ENCODE assay signal across 21 mouse cellular contexts in the genomic region with DNA sequence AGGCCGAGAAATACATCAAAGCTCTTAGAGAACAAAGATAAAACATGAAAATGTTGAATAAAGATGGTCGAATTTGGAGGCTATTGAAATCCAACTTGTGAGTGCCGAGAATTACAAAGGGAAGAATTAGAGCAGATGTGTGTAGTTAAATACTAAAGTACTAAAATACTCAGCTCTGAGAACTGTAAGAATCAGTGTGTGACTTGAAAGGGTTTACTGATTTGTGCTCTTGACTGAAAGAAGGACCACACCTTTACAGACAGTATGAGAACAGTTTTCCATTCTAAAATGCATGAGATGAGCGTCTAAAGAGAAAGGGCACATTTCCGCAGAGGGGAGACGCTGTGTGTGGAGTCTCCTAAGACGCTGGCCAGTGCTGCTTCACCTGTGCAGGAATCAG. TPM values are rescaled to one million over a fixed set of nuclear protein-coding genes. Genes with fewer than 3 reads are reported as not detected.
A peak's percentile ranks its signal among the peaks of the same experiment; 100 is the strongest.
DNase-seq lines count a peak whose midpoint lies in the region; ATAC-seq and TF ChIP-seq lines count a peak whose summit lies in the region.
"Had no signal": no experiment of that assay in that cellular context is flagged by ENCODE, and none has a peak within 500 bp of the region (broad histone marks: within the 10 kb centered on the region; RNA-seq: fewer than 3 reads in every experiment).

No protein-coding gene starts in this region.

- peaks cover 4% of the 10 kb centered on the region; the same call in 1 of the 2 replicates for H3K4me1 ChIP-seq in kidney, embryonic 16.5 days (ENCODE audit: insufficient read depth, low read length)
- H3K4me1 ChIP-seq in ES-E14 (ENCODE audit: control insufficient read depth in 2 of 2, insufficient read depth in 2 of 2, low read length in 2 of 2, poor library complexity in 1 of 2): no peaks in the 10 kb centered on the region
- no peaks in the 10 kb centered on the region for H3K4me1 ChIP-seq in heart, embryonic 11.5 days (ENCODE audit: control insufficient read depth, insufficient read depth, low read length)
- H3K4me1 ChIP-seq: forebrain, embryonic 15.5 days had no signal

- no peak for TF ChIP-seq POLR2A in myocyte (IDR thresholded peaks at IDR 0.05; ENCODE audit: insufficient read length, low read depth)

- H3K79me2 ChIP-seq in myocyte (ENCODE audit: control insufficient read depth, insufficient read depth): no peaks in the 10 kb centered on the region

- H3K36me3 ChIP-seq in kidney, embryonic 16.5 days (ENCODE audit: insufficient read depth, low read length): no peaks in the 10 kb centered on the region
- H3K36me3 ChIP-seq in ES-E14 (ENCODE audit: control insufficient read depth, insufficient read depth, low read length, poor library complexity, severe bottlenecking) (no peaks in the 10 kb centered on the region), myocyte (ENCODE audit: control insufficient read depth, insufficient read depth) (no peaks in the 10 kb centered on the region)
- H3K36me3 ChIP-seq in heart, embryonic 11.5 days (ENCODE audit: control insufficient read depth, insufficient read depth, low read length): no peaks in the 10 kb centered on the region
- H3K36me3 ChIP-seq: embryonic facial prominence, embryonic 13.5 days; embryonic facial prominence, embryonic 15.5 days; forebrain, embryonic 10.5 days; forebrain, embryonic 12.5 days; forebrain, embryonic 15.5 days had no signal

- 72% methylated on average over 7 of the region's 7 CpGs for WGBS in kidney, embryonic 16.5 days
- 78% methylated on average over 7 of the region's 7 CpGs for WGBS in heart, embryonic 11.5 days (ENCODE audit: insufficient replicate concordance)

- H3K27me3 ChIP-seq in kidney, embryonic 16.5 days (ENCODE audit: insufficient read depth, low read length): no peaks in the 10 kb centered on the region
- no peaks in the 10 kb centered on the region for H3K27me3 ChIP-seq in myocyte (ENCODE audit: control insufficient read depth, insufficient read depth, insufficient read length)
- H3K27me3 ChIP-seq in heart, embryonic 11.5 days (ENCODE audit: control insufficient read depth, insufficient read depth, low read length): no peaks in the 10 kb centered on the region
- H3K27me3 ChIP-seq: embryonic facial prominence, embryonic 13.5 days; embryonic facial prominence, embryonic 15.5 days; forebrain, embryonic 12.5 days; forebrain, embryonic 15.5 days had no signal

- no peak for ATAC-seq in kidney, embryonic 16.5 days (ENCODE audit: low FRiP score, low TSS enrichment)
- ATAC-seq in heart, embryonic 11.5 days (replicated peaks; ENCODE audit: insufficient number of reproducible peaks, low FRiP score, low TSS enrichment): no peak
- ATAC-seq: forebrain, embryonic 15.5 days; forebrain, postnatal 0 days had no signal

- no peak overlapping the region for H3ac ChIP-seq in myocyte (ENCODE audit: control insufficient read depth, insufficient read length)

- H3K9ac ChIP-seq in kidney, embryonic 16.5 days (replicated peaks; ENCODE audit: low read length): no peak overlapping the region
- H3K9ac ChIP-seq in ES-E14 (ENCODE audit: insufficient read depth, low read depth, low read length, poor library complexity, severe bottlenecking): no peak overlapping the region
- no peak overlapping the region for H3K9ac ChIP-seq in heart, embryonic 11.5 days (ENCODE audit: low read depth, low read length)
- H3K9ac ChIP-seq: embryonic facial prominence, embryonic 13.5 days; embryonic facial prominence, embryonic 15.5 days; forebrain, embryonic 12.5 days; forebrain, embryonic 15.5 days; forebrain, postnatal 0 days had no signal

- in situ Hi-C loops in ES-E14 (cut with MboI; ENCODE audit: low sequenced_read_pairs in 2 of 2, unreplicated experiment in 2 of 2): no loop called here

- H3K27ac ChIP-seq in kidney, embryonic 16.5 days (ENCODE audit: low read length): 0 out of 2 replicates have a peak overlapping the region, but pooled peaks have one; percentile 7
- H3K27ac ChIP-seq in ES-E14 (ENCODE audit: insufficient read depth, low read depth, low read length, poor library complexity, severe bottlenecking): no peak overlapping the region
- no peak overlapping the region for H3K27ac ChIP-seq in heart, embryonic 11.5 days (ENCODE audit: low read depth, low read length)
- H3K27ac ChIP-seq: embryonic facial prominence, embryonic 13.5 days; embryonic facial prominence, embryonic 15.5 days; forebrain, embryonic 10.5 days; forebrain, embryonic 12.5 days; forebrain, embryonic 15.5 days had no signal

- intact Hi-C loops in heart, postnatal 14 days (cut with DNase I): no loop called here

- H3K4me2 ChIP-seq in kidney, embryonic 16.5 days (replicated peaks; ENCODE audit: low read depth, low read length): no peak overlapping the region
- H3K4me2 ChIP-seq in myocyte (ENCODE audit: low read depth): peak overlapping the region; percentile 13
- H3K4me2 ChIP-seq in heart, embryonic 11.5 days: no peak overlapping the region
- H3K4me2 ChIP-seq: embryonic facial prominence, embryonic 13.5 days; embryonic facial prominence, embryonic 15.5 days; forebrain, embryonic 12.5 days; forebrain, embryonic 15.5 days had no signal

- H3K4me3 ChIP-seq in kidney, embryonic 16.5 days (ENCODE audit: low read length): no peak overlapping the region
- no peak overlapping the region for H3K4me3 ChIP-seq in ES-E14 (ENCODE audit: insufficient read depth in 1 of 2, low read depth in 1 of 2, low read length in 2 of 2, poor library complexity in 1 of 2, severe bottlenecking in 1 of 2)
- no peak overlapping the region for H3K4me3 ChIP-seq in myocyte
- no peak overlapping the region for H3K4me3 ChIP-seq in heart, embryonic 11.5 days (ENCODE audit: low read depth, low read length)
- H3K4me3 ChIP-seq: embryonic facial prominence, embryonic 13.5 days; embryonic facial prominence, embryonic 15.5 days; erythroblast, embryonic 14.5 days; forebrain, embryonic 10.5 days; forebrain, embryonic 12.5 days; forebrain, embryonic 15.5 days had no signal

- no peaks in the 10 kb centered on the region for H3K9me3 ChIP-seq in kidney, embryonic 16.5 days (ENCODE audit: low read length)
- H3K9me3 ChIP-seq in ES-E14 (ENCODE audit: control insufficient read depth, insufficient read depth, low read depth, low read length): no peaks in the 10 kb centered on the region
- no peaks in the 10 kb centered on the region for H3K9me3 ChIP-seq in heart, embryonic 11.5 days (replicated peaks; ENCODE audit: control insufficient read depth, low read length)
- H3K9me3 ChIP-seq: embryonic facial prominence, embryonic 13.5 days; embryonic facial prominence, embryonic 15.5 days; forebrain, embryonic 10.5 days; forebrain, embryonic 12.5 days; forebrain, embryonic 15.5 days had no signal

- no peak for DNase-seq in kidney, postnatal 25 days
- DNase-seq in ES-E14 (ENCODE audit: low read depth, low spot score): peak; percentile 17
- peak; percentile 63 for DNase-seq in ZHBTc4 (ENCODE audit: low read depth, low spot score)
- DNase-seq in liver: no peak
- DNase-seq in heart, postnatal 14 days: no peak
- DNase-seq: adrenal gland, postnatal 25 days; cerebellum, adult 11-12 months; cerebellum, adult 2 months; cerebellum, adult 9-10 months; cerebellum, postnatal 10 days; cerebellum, postnatal 25 days; forebrain, postnatal 0 days had no signal

TF ChIP-seq in ES-E14, 5 proteins besides CTCF, POLR2A, EP300 and RAD21:
- no peak for TF ChIP-seq HCFC1 (IDR thresholded peaks at IDR 0.05; ENCODE audit: borderline replicate concordance, insufficient read depth, low read length)
- no peak for TF ChIP-seq ZNF384 (IDR thresholded peaks at IDR 0.05; ENCODE audit: low read depth, low read length)
- no peak for TF ChIP-seq ZC3H11A (IDR thresholded peaks at IDR 0.05; ENCODE audit: borderline replicate concordance, low read depth, low read length)
- TF ChIP-seq MAFK (IDR thresholded peaks at IDR 0.05; ENCODE audit: insufficient read depth, low read depth, low read length): no peak
- no peak for TF ChIP-seq CHD2 (IDR thresholded peaks at IDR 0.05; ENCODE audit: low read depth, low read length)

TF ChIP-seq in myocyte, 11 proteins besides CTCF, POLR2A, EP300 and RAD21:
- TF ChIP-seq MAX (IDR thresholded peaks at IDR 0.05; ENCODE audit: low read depth) (no peak), TCF3 (IDR thresholded peaks at IDR 0.05; ENCODE audit: insufficient read length, low read depth) (no peak), CEBPB (IDR thresholded peaks at IDR 0.05; ENCODE audit: insufficient read depth, poor library complexity, severe bottlenecking) (no peak), TCF12 (IDR thresholded peaks at IDR 0.05; ENCODE audit: insufficient read depth, poor library complexity, severe bottlenecking) (no peak), USF1 (IDR thresholded peaks at IDR 0.05; ENCODE audit: low read depth) (no peak)

RNA-seq across cellular contexts. Expression of a gene that starts 10.3 kb away (rescaled TPM):
- 44.6 and 49.4 TPM in 2 replicates for polyA plus RNA-seq in kidney, embryonic 16.5 days (2015; fragmentation: Nextera tagmentation; extraction: Ambion mirVana)
- total RNA-seq in ES-E14 (2012; rRNA removed): 3.5 and 4.0 TPM in 2 replicates
- 5.0 TPM for polyA plus RNA-seq in myocyte (2012; fragmentation: generic; extraction: Trizol)
- polyA plus RNA-seq in heart, embryonic 11.5 days (2014; fragmentation: Nextera tagmentation; extraction: Ambion mirVana): 38.2 and 39.0 TPM in 2 replicates
- total RNA-seq in heart, postnatal 14 days (2021): 100 to 1,000 TPM; 169 to 192 TPM

Comparison
In these comparisons a context has a peak if more than half of its experiments do, and no peak if none do; other contexts are left out.
1. DNase-seq: peak in ES-E14 (single experiment) and ZHBTc4 (single experiment); none in kidney, postnatal 25 days (0 of 2), liver (single experiment) and heart, postnatal 14 days (0 of 2).